Mouse (Mus musculus) embryonic facial prominence, embryonic 13.5 days (tissue): ENCODE measurements at regions not wholly inside any gene's neighbourhood (a gene's known extent, or its start where the extent isn't known, plus 50 kb on each side); places are given as distances from the start of the nearest gene placed in this dataset.

Experiments
- ATAC-seq: fragments of 200-750 bp; cut with Nextera tagmentation; 2 replicates; pipeline ENCODE4 v1.8.0; 2017; ENCODE audit warnings: low read depth; ENCODE audit not compliant: insufficient number of reproducible peaks, insufficient read depth, low FRiP score, low TSS enrichment
- H3K27ac ChIP-seq: fragments of 300-500 bp; sonication (generic); 2 replicates; pipeline ENCODE4 v1.5.1; 2015; ENCODE audit warnings: moderate library complexity, mild to moderate bottlenecking, inconsistent platforms
- H3K27me3 ChIP-seq: fragments of 300-500 bp; sonication (generic); 2 replicates; pipeline ENCODE4 v1.6.1; 2015; ENCODE audit warnings: mild to moderate bottlenecking, inconsistent platforms
- H3K36me3 ChIP-seq: fragments of 300-500 bp; sonication (generic); 2 replicates; pipeline ENCODE4 v1.6.1; 2015; ENCODE audit warnings: mild to moderate bottlenecking, inconsistent platforms
- H3K4me1 ChIP-seq: fragments of 300-500 bp; sonication (generic); 2 replicates; pipeline ENCODE4 v1.6.1; 2015; ENCODE audit warnings: inconsistent platforms
- H3K4me2 ChIP-seq: fragments of 300-500 bp; sonication (generic); 2 replicates; pipeline ENCODE4 v1.6.1; 2015; ENCODE audit warnings: moderate library complexity, mild to moderate bottlenecking, inconsistent platforms
- H3K4me3 ChIP-seq: fragments of 300-500 bp; sonication (generic); 2 replicates; pipeline ENCODE4 v1.5.1; 2015; ENCODE audit warnings: mild to moderate bottlenecking, inconsistent platforms
- H3K9ac ChIP-seq: fragments of 300-500 bp; sonication (generic); 2 replicates; pipeline ENCODE4 v1.6.1; 2015; ENCODE audit warnings: mild to moderate bottlenecking, inconsistent platforms
- H3K9me3 ChIP-seq: fragments of 300-500 bp; sonication (generic); 2 replicates; pipeline ENCODE4 v1.6.1; 2016; ENCODE audit warnings: inconsistent platforms
- WGBS: fragments of 180-500 bp; shearing (Covaris S2); methylation state at CpG from one replicate; pipeline ENCODE4 v1.1.7; 2015; ENCODE audit warnings: mixed read lengths; 5-methylcytosine and 5-hydroxymethylcytosine counted together

- H3K27me3 ChIP-seq: no peaks in the 10 kb centered on the region
- no peaks in the 10 kb centered on the region for H3K9me3 ChIP-seq
- no peak overlapping the region for H3K9ac ChIP-seq
- no peaks in the 10 kb centered on the region for H3K36me3 ChIP-seq
- H3K4me1 ChIP-seq: no peaks in the 10 kb centered on the region
- no peak overlapping the region for H3K4me3 ChIP-seq
- 93% methylated on average over 2 of the region's 2 CpGs for WGBS
- no peak overlapping the region for H3K4me2 ChIP-seq
- no peak for ATAC-seq
- H3K27ac ChIP-seq: no peak overlapping the region
Measured at GRCm38 (mm10) chr4:97360473-97360872, 177.5 kb upstream of the Gm10192 start.

DNA sequence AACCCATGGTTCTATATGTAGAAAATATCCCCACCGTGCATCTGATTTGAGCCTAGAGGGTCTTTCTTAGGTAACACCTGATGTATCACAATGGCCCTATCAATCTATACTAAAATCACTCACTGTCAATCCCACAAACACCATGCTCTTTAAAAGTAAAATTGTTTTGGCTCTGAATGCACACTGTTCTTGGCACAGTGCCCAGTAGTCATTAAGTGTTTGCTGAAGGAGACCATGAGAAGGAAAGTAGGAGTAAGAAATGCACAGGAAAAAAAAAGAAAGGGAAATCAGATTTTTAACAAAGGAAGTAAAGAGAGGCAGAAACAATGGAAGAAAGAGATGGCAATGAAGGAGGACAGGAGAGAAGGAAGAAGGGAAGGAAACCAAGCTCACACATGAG is 175.0 kb upstream of the Gm10192 start:
- Histone ChIP-seq H3K4me3 (no peak overlapping the region), H3K9ac (no peak overlapping the region), H3K4me2 (no peak overlapping the region), H3K27ac (no peak overlapping the region), H3K27me3 (no peaks in the 10 kb centered on the region), H3K36me3 (no peaks in the 10 kb centered on the region), H3K4me1 (no peaks in the 10 kb centered on the region), H3K9me3 (no peaks in the 10 kb centered on the region)
- ATAC-seq: no peak
- 65% methylated on average over 1 of the region's 1 CpGs for WGBS

- no peak for ATAC-seq
- Histone ChIP-seq H3K27ac (no peak overlapping the region), H3K4me2 (no peak overlapping the region), H3K9ac (no peak overlapping the region), H3K4me1 (no peaks in the 10 kb centered on the region), H3K9me3 (no peaks in the 10 kb centered on the region), H3K36me3 (no peaks in the 10 kb centered on the region), H3K27me3 (no peaks in the 10 kb centered on the region), H3K4me3 (no peak overlapping the region)
- 54% methylated on average over 3 of the region's 3 CpGs for WGBS
Measured at GRCm38 (mm10) chr4:97346799-97347198, 163.8 kb upstream of the Gm10192 start.

GRCm38 (mm10) chr4:97344335-97344734 is 161.4 kb upstream of the Gm10192 start:
- no peaks in the 10 kb centered on the region for H3K9me3 ChIP-seq
- H3K36me3 ChIP-seq: no peaks in the 10 kb centered on the region
- no peaks in the 10 kb centered on the region for H3K4me1 ChIP-seq
- no peak for ATAC-seq
- no peak overlapping the region for H3K4me3 ChIP-seq
- no peak overlapping the region for H3K9ac ChIP-seq
- 38% methylated on average over 2 of the region's 2 CpGs for WGBS
- no peaks in the 10 kb centered on the region for H3K27me3 ChIP-seq
- no peak overlapping the region for H3K4me2 ChIP-seq
- no peak overlapping the region for H3K27ac ChIP-seq

DNA sequence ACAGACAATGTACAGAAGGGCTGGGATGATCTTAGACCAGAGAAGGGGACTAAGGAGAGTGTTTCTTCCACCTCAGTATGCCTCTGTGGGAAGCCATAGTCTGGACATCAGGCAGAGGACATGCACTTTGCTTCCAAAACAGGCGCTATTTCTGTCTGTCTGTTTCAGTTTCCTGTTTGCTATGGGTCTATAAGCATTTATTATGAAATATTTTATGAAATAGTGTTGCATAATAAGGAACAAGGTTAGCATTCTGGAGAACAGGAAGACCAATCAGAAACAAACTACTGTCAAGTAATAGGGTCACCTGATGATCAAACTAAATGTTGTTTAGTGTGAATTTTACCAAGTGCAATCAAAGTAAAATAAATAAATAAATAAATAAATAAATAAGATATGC is 160.4 kb upstream of the Gm10192 start:
- Histone ChIP-seq H3K9ac (no peak overlapping the region), H3K36me3 (no peaks in the 10 kb centered on the region), H3K4me2 (no peak overlapping the region), H3K27ac (no peak overlapping the region), H3K4me1 (no peaks in the 10 kb centered on the region), H3K4me3 (no peak overlapping the region), H3K9me3 (no peaks in the 10 kb centered on the region), H3K27me3 (no peaks in the 10 kb centered on the region)
- ATAC-seq: no peak
- 83% methylated on average over 1 of the region's 1 CpGs for WGBS
